Mouse (Mus musculus): ENCODE data around the gene Igsf3. TPM values are rescaled to one million over a fixed set of nuclear protein-coding genes. Genes with fewer than 3 reads are reported as not detected.

Igsf3 gene
- polyA plus RNA-seq, 1 experiment from 2014 or later = 38.0 TPM

DNA sequence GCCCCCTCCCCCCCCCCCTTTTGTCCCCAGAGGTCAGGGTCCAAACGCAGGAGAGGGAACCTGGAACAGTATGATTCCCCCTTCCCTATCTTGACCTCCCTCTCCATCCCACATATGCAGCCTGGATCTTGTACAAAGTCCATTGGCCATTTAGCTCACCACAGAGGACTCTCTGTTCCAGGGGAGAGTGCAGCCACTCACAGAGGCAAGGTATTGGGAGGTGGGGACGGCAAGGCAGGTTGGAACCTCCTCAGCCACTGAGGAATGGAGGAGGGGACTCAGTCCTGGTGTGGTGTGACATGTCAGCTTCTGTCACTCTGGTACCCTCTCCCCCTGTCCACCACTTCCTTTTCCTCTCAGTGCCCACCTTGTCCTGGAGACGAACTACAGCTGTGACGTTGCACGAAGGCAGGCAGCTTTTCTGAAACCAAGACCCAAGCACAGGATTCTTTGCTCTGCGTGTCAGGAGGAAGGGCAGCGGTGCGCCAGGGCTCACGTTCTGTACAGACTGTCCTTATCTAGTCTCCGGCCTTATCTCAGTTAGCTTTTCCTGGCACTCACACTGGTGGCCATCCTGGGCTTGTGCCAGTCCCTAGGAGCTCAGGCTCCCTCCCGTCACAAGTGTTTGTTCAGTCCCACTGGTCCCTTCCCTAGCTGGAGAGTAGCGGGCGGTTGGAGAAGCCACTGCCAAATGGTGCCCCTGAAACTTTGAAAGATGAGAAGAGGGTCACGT is 130.3 kb downstream of the Igsf3 start:
- 0 out of 2 replicates have a peak overlapping the region, but pooled peaks have one; percentile 0 for H3K9ac ChIP-seq
- peak overlapping the region; percentile 6; the same call in 1 of the 2 replicates for H3K4me3 ChIP-seq
- peak overlapping the region; percentile 42 for H3K4me2 ChIP-seq
- H3K27me3 ChIP-seq = no peaks in the 10 kb centered on the region
- peak; percentile 85 for ATAC-seq (replicated peaks; ENCODE audit: insufficient number of reproducible peaks, insufficient read depth, low FRiP score, low read depth)
- no peaks in the 10 kb centered on the region for H3K9me3 ChIP-seq (replicated peaks)
- no peaks in the 10 kb centered on the region for H3K36me3 ChIP-seq
- WGBS = 19% methylated on average over 14 of the region's 14 CpGs
- H3K27ac ChIP-seq = peak overlapping the region; percentile 93
- H3K4me1 ChIP-seq (replicated peaks) = peaks cover 38% of the 10 kb centered on the region

DNA sequence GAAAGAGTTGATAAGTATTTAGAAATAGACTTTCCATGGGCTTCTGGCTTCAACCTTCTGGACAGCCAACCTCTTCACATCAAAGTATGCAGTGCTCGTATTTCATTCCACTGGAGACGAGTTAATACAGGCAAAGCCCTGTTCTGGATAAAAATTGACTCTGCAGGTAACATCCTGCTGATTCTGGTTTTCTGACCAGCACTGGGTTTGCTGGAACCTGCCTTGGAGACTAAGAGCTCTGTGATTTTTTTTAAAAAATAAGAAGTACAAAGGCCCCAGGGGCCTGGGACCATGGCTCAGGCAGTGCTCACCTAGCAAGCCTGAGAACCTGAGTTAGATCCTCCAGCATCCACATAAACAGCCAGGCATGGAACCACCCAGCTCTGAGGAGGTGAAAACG is 130.9 kb downstream of the Igsf3 start:
- no peaks in the 10 kb centered on the region for H3K36me3 ChIP-seq
- 35% methylated on average over 3 of the region's 3 CpGs for WGBS
- H3K27me3 ChIP-seq = no peaks in the 10 kb centered on the region
- ATAC-seq (replicated peaks; ENCODE audit: insufficient number of reproducible peaks, insufficient read depth, low FRiP score, low read depth) = no peak
- H3K4me3 ChIP-seq = no peak overlapping the region
- no peaks in the 10 kb centered on the region for H3K9me3 ChIP-seq (replicated peaks)
- peak overlapping the region; percentile 93 for H3K27ac ChIP-seq
- H3K4me1 ChIP-seq (replicated peaks) = peaks cover 35% of the 10 kb centered on the region
- peak overlapping the region; percentile 42 for H3K4me2 ChIP-seq
- no peak overlapping the region for H3K9ac ChIP-seq

GRCm38 (mm10) chr3:101509707-101510544 is 133.0 kb downstream of the Igsf3 start:
- H3K9ac ChIP-seq = no peak overlapping the region
- 81% methylated on average over 10 of the region's 10 CpGs for WGBS

DNA sequence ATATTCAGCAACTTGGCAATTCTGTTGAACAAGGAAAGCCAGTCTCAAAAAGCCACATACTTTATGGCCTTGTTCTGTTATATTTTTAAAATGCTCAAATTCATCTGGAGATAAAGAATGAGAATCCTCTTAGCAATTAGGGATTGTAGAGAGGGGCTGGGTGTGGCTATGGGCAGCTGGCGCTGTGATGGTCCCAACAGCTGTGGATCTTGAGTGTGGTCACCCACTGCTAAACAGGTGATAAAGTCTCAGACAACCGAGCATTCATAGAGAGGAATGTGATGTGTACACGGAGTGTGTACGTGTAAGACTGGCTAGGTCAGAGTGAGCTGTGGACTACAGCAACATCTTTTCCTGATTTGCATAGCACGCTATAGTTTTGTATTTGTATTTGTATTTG is 133.7 kb downstream of the Igsf3 start:
- H3K4me1 ChIP-seq (replicated peaks) = peaks cover 42% of the 10 kb centered on the region
- H3K27me3 ChIP-seq = no peaks in the 10 kb centered on the region
- H3K27ac ChIP-seq = no peak overlapping the region
- 77% methylated on average over 5 of the region's 5 CpGs for WGBS
- no peaks in the 10 kb centered on the region for H3K36me3 ChIP-seq
- H3K9ac ChIP-seq = no peak overlapping the region
- no peak overlapping the region for H3K4me3 ChIP-seq
- H3K4me2 ChIP-seq = no peak overlapping the region
- no peak for ATAC-seq (replicated peaks; ENCODE audit: insufficient number of reproducible peaks, insufficient read depth, low FRiP score, low read depth)
- H3K9me3 ChIP-seq (replicated peaks) = no peaks in the 10 kb centered on the region

More at GRCm38 (mm10) chr3:101509707-101510544, 133.0 kb downstream of the Igsf3 start:
- peaks cover 42% of the 10 kb centered on the region for H3K4me1 ChIP-seq (replicated peaks)
- H3K36me3 ChIP-seq = no peaks in the 10 kb centered on the region
- no peak overlapping the region for H3K4me2 ChIP-seq
- H3K4me3 ChIP-seq = no peak overlapping the region
- no peaks in the 10 kb centered on the region for H3K27me3 ChIP-seq
- no peak for ATAC-seq (replicated peaks; ENCODE audit: insufficient number of reproducible peaks, insufficient read depth, low FRiP score, low read depth)
- no peaks in the 10 kb centered on the region for H3K9me3 ChIP-seq (replicated peaks)
- H3K27ac ChIP-seq = peak overlapping the region; percentile 36; the same call in 1 of the 2 replicates

Other genes with a start within 250 kb of the Igsf3 start
- gene Cd2, start 89.1 kb upstream of the Igsf3 start, polyA plus RNA-seq (2015; fragmentation: Nextera tagmentation; extraction: Ambion mirVana) = 0.31 and 1.5 TPM in 2 replicates
- gene Atp1a1, start 227.6 kb downstream of the Igsf3 start, polyA plus RNA-seq (2015; fragmentation: Nextera tagmentation; extraction: Ambion mirVana) = 270 and 271 TPM in 2 replicates

Measured in heart, embryonic 15.5 days (tissue).